Mouse (Mus musculus) MEL (cell line): ENCODE results near the gene Ccr6. TPM values are rescaled to one million over a fixed set of nuclear protein-coding genes. Genes with fewer than 3 reads are reported as not detected.

Experiments used
- DNase-seq: peaks from one replicate; pipeline ENCODE4 v3.0.0; 2011; ENCODE audit warnings: low read depth, low spot score
- H3K27ac ChIP-seq: 2 replicates; pipeline ENCODE4 v1.5.1; 2012; ENCODE audit warnings: low read depth, mild to moderate bottlenecking, control low read depth, low read length, moderate library complexity; ENCODE audit not compliant: control insufficient read depth
- H3K27me3 ChIP-seq, 2 experiments: fragments of 150-350 bp in 1 of 2; sonication (generic) in 1 of 2; 2 replicates each; pipeline ENCODE4 v1.6.1; 2012; ENCODE audit warnings: low read length in 2 of 2, mild to moderate bottlenecking in 2 of 2, improper control_type of control experiment in 1 of 2, moderate library complexity in 1 of 2; ENCODE audit not compliant: insufficient read depth in 2 of 2, control insufficient read depth in 1 of 2
- H3K36me3 ChIP-seq, 2 experiments: 2 replicates each; pipeline ENCODE4 v1.6.1; 2012 to 2014; ENCODE audit warnings: low read length in 2 of 2, improper control_type of control experiment in 1 of 2, inconsistent platforms in 1 of 2, mild to moderate bottlenecking in 1 of 2; ENCODE audit not compliant: insufficient read depth in 2 of 2, control insufficient read depth in 1 of 2
- H3K4me1 ChIP-seq, 2 experiments: fragments of 150-350 bp in 1 of 2; sonication (generic) in 1 of 2; 2 replicates each; pipeline ENCODE4 v1.6.1; 2012; ENCODE audit warnings: low read length in 2 of 2, improper control_type of control experiment in 1 of 2, mild to moderate bottlenecking in 1 of 2; ENCODE audit not compliant: insufficient read depth in 2 of 2, control insufficient read depth in 1 of 2
- H3K4me3 ChIP-seq, 2 experiments: fragments of 150-350 bp in 1 of 2; sonication (generic) in 1 of 2; 2 replicates each; pipeline ENCODE4 v1.5.1; 2012; ENCODE audit warnings: low read depth in 2 of 2, low read length in 2 of 2, mild to moderate bottlenecking in 2 of 2, moderate library complexity in 2 of 2, control low read depth in 1 of 2, improper control_type of control experiment in 1 of 2; ENCODE audit not compliant: control insufficient read depth in 1 of 2, insufficient read depth in 1 of 2
- H3K79me2 ChIP-seq: 2 replicates; pipeline ENCODE4 v1.6.1; 2012; ENCODE audit warnings: mild to moderate bottlenecking, low read length, moderate library complexity; ENCODE audit not compliant: control insufficient read depth, poor library complexity, insufficient read depth
- H3K9ac ChIP-seq: 2 replicates; pipeline ENCODE4 v1.6.1; 2012; ENCODE audit warnings: low read depth, mild to moderate bottlenecking, control low read depth, low read length, moderate library complexity; ENCODE audit not compliant: control insufficient read depth, poor library complexity, severe bottlenecking
- H3K9me3 ChIP-seq: fragments of 150-350 bp; sonication (generic); replicated peaks from 2 replicates; pipeline ENCODE4 v1.6.1; 2012; ENCODE audit warnings: mild to moderate bottlenecking, low read length, improper control_type of control experiment, moderate library complexity; ENCODE audit not compliant: insufficient read depth
- CHD1 ChIP-seq: IDR thresholded peaks from 2 replicates; pipeline ENCODE4 v1.6.1; 2012; ENCODE audit warnings: low read depth, mild to moderate bottlenecking, inconsistent platforms, low read length, improper control_type of control experiment
- ELF1 ChIP-seq: IDR thresholded peaks from 2 replicates; pipeline ENCODE4 v1.6.1; 2014; ENCODE audit warnings: low read depth, mild to moderate bottlenecking, inconsistent platforms, low read length, improper control_type of control experiment, moderate library complexity
- ETS1 ChIP-seq: IDR thresholded peaks from 2 replicates; pipeline ENCODE4 v1.6.1; 2012; ENCODE audit warnings: low read depth, mild to moderate bottlenecking, inconsistent platforms, low read length, improper control_type of control experiment, moderate library complexity
- GABPA ChIP-seq: IDR thresholded peaks from 2 replicates; pipeline ENCODE4 v1.6.1; 2012; ENCODE audit warnings: low read depth, mild to moderate bottlenecking, inconsistent platforms, low read length, improper control_type of control experiment, moderate library complexity
- KAT2A ChIP-seq: conservative IDR thresholded peaks from 2 replicates; pipeline ENCODE4 v1.6.1; 2012; ENCODE audit warnings: low read depth, low read length, improper control_type of control experiment, inconsistent platforms
- MEF2A ChIP-seq: IDR thresholded peaks from 2 replicates; pipeline ENCODE4 v1.6.1; 2014; ENCODE audit warnings: low read depth, mild to moderate bottlenecking, inconsistent platforms, low read length, improper control_type of control experiment; ENCODE audit not compliant: poor library complexity, insufficient replicate concordance, severe bottlenecking; ENCODE audit errors: extremely low read depth
- NELFE ChIP-seq: IDR thresholded peaks from 2 replicates; pipeline ENCODE4 v1.6.1; 2011; ENCODE audit warnings: low read depth, low read length, improper control_type of control experiment
- POLR2AphosphoS2 ChIP-seq: IDR thresholded peaks from 2 replicates; pipeline ENCODE4 v1.6.1; 2011; ENCODE audit warnings: low read length, improper control_type of control experiment
- POLR2AphosphoS5 ChIP-seq: IDR thresholded peaks from 2 replicates; pipeline ENCODE4 v1.6.1; 2012; ENCODE audit warnings: low read depth, borderline replicate concordance, mild to moderate bottlenecking, inconsistent platforms, low read length, moderate library complexity, mixed read lengths
- SMC3 ChIP-seq: IDR thresholded peaks from 2 replicates; pipeline ENCODE4 v1.6.1; 2011; ENCODE audit warnings: low read depth, low read length, improper control_type of control experiment
- TAL1 ChIP-seq: IDR thresholded peaks from 2 replicates; pipeline ENCODE4 v1.6.1; 2012; ENCODE audit warnings: mild to moderate bottlenecking, inconsistent platforms, low read length, moderate library complexity, mixed read lengths
- USF2 ChIP-seq, 2 experiments: IDR thresholded peaks; 2 replicates each; pipeline ENCODE4 v1.6.1; 2011 to 2012; ENCODE audit warnings: improper control_type of control experiment in 2 of 2, low read length in 2 of 2, borderline replicate concordance in 1 of 2, inconsistent platforms in 1 of 2, low read depth in 1 of 2, mild to moderate bottlenecking in 1 of 2; ENCODE audit not compliant: insufficient read depth in 1 of 2
- ZMIZ1 ChIP-seq: IDR thresholded peaks from 2 replicates; pipeline ENCODE4 v1.6.1; 2012; ENCODE audit warnings: low read depth, mild to moderate bottlenecking, inconsistent platforms, low read length, improper control_type of control experiment, moderate library complexity
- ZNF384 ChIP-seq: IDR thresholded peaks from 2 replicates; pipeline ENCODE4 v1.6.1; 2012; ENCODE audit warnings: low read depth, mild to moderate bottlenecking, inconsistent platforms, low read length, improper control_type of control experiment
- polyA plus RNA-seq, 2 experiments: library from polyadenylated mRNA; stranded (reverse) in 1 of 2; unstranded in 1 of 2; fragments of >175 nt in 1 of 2; fragments of >200 nt in 1 of 2; gene quantifications; 2 replicates each; pipeline versions ENCODE4 v1.2.1 to v1.2.4; 2012; ENCODE audit warnings: low replicate concordance in 2 of 2, low read depth in 1 of 2; ENCODE audit not compliant: insufficient read length in 2 of 2, insufficient read depth in 1 of 2, missing spikeins in 1 of 2
- total RNA-seq: library from RNA; depleted of rRNA; stranded (reverse); fragments of 300-350 nt; gene quantifications from 2 replicates; pipeline ENCODE4 v1.2.3, GENCODE M21; 2012

Gene Ccr6
- total and polyA plus RNA-seq, 3 experiments, result not detected

DNA sequence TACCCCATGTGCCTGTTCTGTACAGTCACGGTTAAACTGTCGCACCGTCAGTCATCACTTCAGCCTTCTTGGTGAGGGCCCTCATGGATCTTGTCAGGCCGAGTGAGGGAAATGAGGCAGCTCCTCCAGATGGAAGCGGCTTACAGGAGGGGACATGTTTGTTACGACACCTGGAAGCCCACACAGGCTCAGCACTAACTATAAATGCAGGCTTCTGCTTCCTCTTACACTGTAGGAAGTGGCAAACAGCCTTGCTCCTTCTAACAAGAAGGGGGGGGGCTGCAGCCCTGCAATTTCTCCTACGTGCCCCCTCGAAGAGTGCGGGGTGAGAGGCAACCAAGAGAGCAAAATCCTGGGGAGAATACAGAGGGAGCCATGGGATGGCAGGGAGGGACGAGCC is 25.2 kb upstream of the Ccr6 start:
- Histone ChIP-seq H3K36me3 (no peaks in the 10 kb centered on the region), H3K79me2 (no peaks in the 10 kb centered on the region), H3K9me3 (no peaks in the 10 kb centered on the region), H3K4me3 (no peak overlapping the region), H3K27me3 (peaks cover 3 to 6% of the 10 kb centered on the region in 2 experiments; a peak in 3 of 4 replicates)
- TF ChIP-seq POLR2AphosphoS5 (no peak), ELF1 (no peak), CHD1 (no peak), TAL1 (no peak), USF2 (IDR thresholded peaks at IDR 0.05; ENCODE audit: borderline replicate concordance in 1 of 2, insufficient read depth in 1 of 2, low read depth in 1 of 2, low read length in 2 of 2) (no peak), KAT2A (no peak), MEF2A (no peak), GABPA (no peak)
- TF ChIP-seq, all 39 proteins: peak for 0
- no peaks in the 10 kb centered on the region for H3K4me1 ChIP-seq
- no peak overlapping the region for H3K9ac ChIP-seq
- no peak for DNase-seq
- no peak overlapping the region for H3K27ac ChIP-seq

DNA sequence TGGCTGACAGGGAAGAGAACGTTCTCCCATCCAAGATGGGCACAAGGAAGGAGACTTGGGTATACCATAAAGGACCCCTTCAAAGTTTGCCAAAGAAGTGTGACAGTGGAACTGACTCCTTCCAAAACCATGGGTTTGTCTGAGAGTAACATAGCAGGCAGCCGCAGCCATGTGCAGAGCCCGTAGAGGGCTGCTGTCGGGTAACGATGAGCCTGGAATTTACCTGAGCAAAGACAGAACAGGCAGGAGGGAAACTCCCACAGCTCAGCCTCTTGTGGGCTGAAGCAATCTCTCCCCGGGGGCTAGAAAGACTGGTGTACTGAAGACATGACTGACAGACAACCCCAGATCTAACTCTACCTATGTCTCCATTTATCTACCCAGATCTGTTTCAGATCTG is 24.4 kb upstream of the Ccr6 start:
- no peak overlapping the region for H3K9ac ChIP-seq
- H3K4me1 ChIP-seq, result no peaks in the 10 kb centered on the region
- H3K36me3 ChIP-seq, result no peaks in the 10 kb centered on the region
- H3K27ac ChIP-seq, result no peak overlapping the region
- no peak for TF ChIP-seq SMC3
- TF ChIP-seq NELFE, result no peak
- no peak for TF ChIP-seq ZMIZ1
- no peak for TF ChIP-seq ELF1
- no peak for TF ChIP-seq POLR2AphosphoS2
- TF ChIP-seq, all 39 proteins: peak for 0
- Histone ChIP-seq H3K27me3 (peaks cover 3 to 6% of the 10 kb centered on the region in 2 experiments; a peak in 3 of 4 replicates), H3K79me2 (no peaks in the 10 kb centered on the region), H3K4me3 (no peak overlapping the region), H3K9me3 (no peaks in the 10 kb centered on the region)
- no peak for DNase-seq

- Histone ChIP-seq H3K4me3 (no peak overlapping the region), H3K9me3 (no peaks in the 10 kb centered on the region), H3K4me1 (no peaks in the 10 kb centered on the region), H3K27ac (no peak overlapping the region), H3K9ac (no peak overlapping the region), H3K79me2 (no peaks in the 10 kb centered on the region), H3K36me3 (no peaks in the 10 kb centered on the region), H3K27me3 (peaks cover 3 to 6% of the 10 kb centered on the region in 2 experiments; a peak in 3 of 4 replicates)
- no peak for TF ChIP-seq POLR2AphosphoS5
- TF ChIP-seq ZNF384, result no peak
- no peak for TF ChIP-seq ETS1
- no peak for TF ChIP-seq MEF2A
- DNase-seq, result no peak
Observed at GRCm38 (mm10) chr17:8214369-8214768, 21.5 kb upstream of the Ccr6 start.
